Mouse (Mus musculus) telencephalon, adult 2 months (tissue): ENCODE results near the gene Col2a1.

Experiments
- DNase-seq: peaks from one replicate; pipeline ENCODE4 v3.0.0-alpha.2; 2011; ENCODE audit warnings: low read depth, low spot score

The Col2a1 gene

GRCm38 (mm10) chr15:98003822-98004739 is at the start of gene Col2a1:
TSS of gene Col2a1 (minus strand) at chr15:98004695.
- DNase-seq: no peak

- DNase-seq: no peak
Measured at GRCm38 (mm10) chr15:98051685-98052084, 47.2 kb upstream of the Col2a1 start.

GRCm38 (mm10) chr15:98048918-98049700 is 44.6 kb upstream of the Col2a1 start:
- DNase-seq: no peak

GRCm38 (mm10) chr15:98044387-98044786 is 39.9 kb upstream of the Col2a1 start:
- DNase-seq: no peak

- DNase-seq: peak; percentile 41
Measured at GRCm38 (mm10) chr15:98043967-98044366, 39.5 kb upstream of the Col2a1 start.

- DNase-seq: no peak
Measured at GRCm38 (mm10) chr15:98042508-98042907, 38.0 kb upstream of the Col2a1 start.

GRCm38 (mm10) chr15:98039682-98040081 is 35.2 kb upstream of the Col2a1 start:
- DNase-seq: no peak

- DNase-seq: no peak
Measured at GRCm38 (mm10) chr15:98036578-98036977, 32.1 kb upstream of the Col2a1 start.

- DNase-seq: no peak
Measured at GRCm38 (mm10) chr15:98035076-98035755, 30.7 kb upstream of the Col2a1 start.

- no peak for DNase-seq
Measured at GRCm38 (mm10) chr15:98033233-98033748, 28.8 kb upstream of the Col2a1 start.

- DNase-seq: no peak
Measured at GRCm38 (mm10) chr15:98029798-98030197, 25.3 kb upstream of the Col2a1 start.

- DNase-seq: no peak
Measured at GRCm38 (mm10) chr15:98026967-98027904, 22.7 kb upstream of the Col2a1 start.

GRCm38 (mm10) chr15:98025611-98026010 is 21.1 kb upstream of the Col2a1 start:
- DNase-seq: no peak

GRCm38 (mm10) chr15:98023137-98023536 is 18.6 kb upstream of the Col2a1 start:
- DNase-seq: no peak

GRCm38 (mm10) chr15:98021886-98022285 is 17.4 kb upstream of the Col2a1 start:
- DNase-seq: no peak

GRCm38 (mm10) chr15:98019047-98019446 is 14.6 kb upstream of the Col2a1 start:
- no peak for DNase-seq

- no peak for DNase-seq
Measured at GRCm38 (mm10) chr15:98017925-98018324, 13.4 kb upstream of the Col2a1 start.

GRCm38 (mm10) chr15:98012810-98013209 is 8.3 kb upstream of the Col2a1 start:
- DNase-seq: no peak

- no peak for DNase-seq
Measured at GRCm38 (mm10) chr15:98005181-98005580, 686 bp upstream of the Col2a1 start.

GRCm38 (mm10) chr15:98004740-98005159 is 255 bp upstream of the Col2a1 start:
- no peak for DNase-seq
